Mouse (Mus musculus): Measurements from ENCODE around the gene D17H6S53E.
"Not testable (repeated sequence)": the region's sequence is repeated elsewhere in the genome, so short reads cannot be mapped to it uniquely, and the experiment has no call there.

Gene D17H6S53E

GRCm38 (mm10) chr17:35101161-35101560 lies 25.0 kb upstream of the D17H6S53E start:
- DNase-seq (ENCODE audit: low spot score): no peak

- no peak for DNase-seq (ENCODE audit: low spot score)
These were observed 23.9 kb upstream of the D17H6S53E start for GRCm38 (mm10) chr17:35102299-35102698.

GRCm38 (mm10) chr17:35103221-35103690 lies 22.9 kb upstream of the D17H6S53E start:
- DNase-seq (ENCODE audit: low spot score): no peak

DNA sequence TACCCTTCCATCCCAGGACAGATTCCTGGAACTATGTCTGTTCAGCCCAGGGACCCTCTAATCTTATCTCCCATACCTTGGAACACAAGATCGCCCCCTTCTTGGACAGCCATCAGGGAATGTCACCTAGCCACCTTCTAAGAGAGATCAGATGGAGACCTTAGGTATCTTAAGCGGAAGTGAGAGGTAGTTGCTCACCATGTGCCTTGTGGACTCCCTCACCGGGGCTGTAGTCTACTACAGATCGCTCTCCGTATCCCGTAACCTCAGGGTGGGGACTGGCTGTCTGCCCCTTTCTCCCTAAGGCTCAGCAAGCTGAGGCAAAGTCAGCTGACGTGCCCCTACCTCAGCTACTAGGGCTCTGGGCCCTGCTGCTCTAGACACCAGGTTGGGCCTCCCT lies 22.1 kb upstream of the D17H6S53E start:
- no peak for DNase-seq (ENCODE audit: low spot score)

DNA sequence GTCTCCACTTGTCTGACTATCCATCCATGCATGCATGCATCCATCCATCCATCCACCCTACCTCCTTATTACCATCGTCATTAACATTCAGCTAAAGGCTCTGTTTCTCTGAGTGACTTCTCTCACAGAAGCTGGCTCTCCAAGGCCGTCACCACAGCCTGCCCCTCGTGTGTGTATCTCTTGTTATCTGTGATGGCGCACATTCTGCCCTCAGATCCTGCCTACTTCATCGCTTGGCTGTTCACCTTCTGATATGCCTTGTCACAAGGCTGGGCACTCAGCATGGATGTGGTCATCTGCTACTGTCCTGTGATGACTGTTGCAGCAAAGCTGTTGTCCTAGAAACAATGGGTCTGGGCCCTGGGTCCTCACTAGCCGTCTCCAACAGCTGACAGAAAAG lies 21.4 kb upstream of the D17H6S53E start:
- DNase-seq (ENCODE audit: low spot score): no peak

DNA sequence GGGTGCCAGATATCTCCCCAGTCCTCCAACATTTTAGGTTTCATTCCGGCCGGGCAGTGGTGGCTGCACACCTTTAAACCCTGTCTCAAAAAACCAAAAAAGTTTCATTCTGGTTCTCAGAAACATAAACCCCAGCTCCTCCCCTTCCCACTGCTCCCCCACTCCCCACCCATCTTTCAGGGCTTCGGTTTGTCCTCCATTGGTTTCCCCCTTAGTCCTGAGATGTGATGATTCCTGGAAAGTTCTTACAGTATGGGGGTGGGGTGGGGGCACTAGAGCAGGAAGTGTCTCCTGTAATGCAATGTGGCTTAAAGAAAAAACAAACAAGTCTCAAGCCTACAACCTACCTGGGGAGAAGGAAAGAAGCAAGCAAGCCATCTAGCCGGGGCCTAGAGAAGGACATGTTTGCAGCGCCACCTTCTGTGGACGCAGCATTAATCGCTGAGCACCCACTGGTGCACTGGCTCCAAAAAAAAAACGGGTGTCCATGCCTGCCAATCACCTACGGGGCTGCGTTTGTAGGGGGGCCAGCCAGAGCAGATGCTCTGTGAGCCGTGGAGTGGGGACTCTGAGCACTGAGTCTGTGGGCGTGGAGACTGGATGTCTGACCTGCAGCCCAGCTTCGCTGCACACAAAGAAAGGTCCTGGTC lies 20.3 kb upstream of the D17H6S53E start:
- peak; percentile 53 for DNase-seq (ENCODE audit: low spot score)

DNA sequence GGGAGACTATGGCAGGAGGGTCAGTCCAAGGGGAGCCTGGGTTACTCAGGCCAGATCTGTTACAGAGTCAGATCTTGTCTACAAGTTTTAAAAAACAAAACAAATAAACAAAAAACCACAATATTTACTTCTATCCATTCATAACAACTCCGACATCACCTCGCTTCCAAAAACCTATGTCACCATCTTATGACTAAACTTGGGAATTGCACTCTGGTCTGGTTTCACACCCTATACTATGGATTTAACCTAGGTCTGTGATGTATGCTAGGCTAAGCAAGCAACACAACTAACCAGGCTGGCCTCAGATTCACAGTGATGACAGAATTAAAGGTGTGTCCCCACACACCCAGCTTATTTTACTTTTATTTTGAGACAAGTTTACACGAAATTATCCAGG lies 19.7 kb upstream of the D17H6S53E start:
- no peak for DNase-seq (ENCODE audit: low spot score)

- no peak for DNase-seq (ENCODE audit: low spot score)
These were observed 18.1 kb upstream of the D17H6S53E start, which contains the start of gene Ly6g5c for GRCm38 (mm10) chr17:35108097-35108496. Ly6g5c (plus strand) TSS chr17:35108279.

- DNase-seq (ENCODE audit: low spot score): no peak
These were observed 14.4 kb upstream of the D17H6S53E start for GRCm38 (mm10) chr17:35111774-35112173.

DNA sequence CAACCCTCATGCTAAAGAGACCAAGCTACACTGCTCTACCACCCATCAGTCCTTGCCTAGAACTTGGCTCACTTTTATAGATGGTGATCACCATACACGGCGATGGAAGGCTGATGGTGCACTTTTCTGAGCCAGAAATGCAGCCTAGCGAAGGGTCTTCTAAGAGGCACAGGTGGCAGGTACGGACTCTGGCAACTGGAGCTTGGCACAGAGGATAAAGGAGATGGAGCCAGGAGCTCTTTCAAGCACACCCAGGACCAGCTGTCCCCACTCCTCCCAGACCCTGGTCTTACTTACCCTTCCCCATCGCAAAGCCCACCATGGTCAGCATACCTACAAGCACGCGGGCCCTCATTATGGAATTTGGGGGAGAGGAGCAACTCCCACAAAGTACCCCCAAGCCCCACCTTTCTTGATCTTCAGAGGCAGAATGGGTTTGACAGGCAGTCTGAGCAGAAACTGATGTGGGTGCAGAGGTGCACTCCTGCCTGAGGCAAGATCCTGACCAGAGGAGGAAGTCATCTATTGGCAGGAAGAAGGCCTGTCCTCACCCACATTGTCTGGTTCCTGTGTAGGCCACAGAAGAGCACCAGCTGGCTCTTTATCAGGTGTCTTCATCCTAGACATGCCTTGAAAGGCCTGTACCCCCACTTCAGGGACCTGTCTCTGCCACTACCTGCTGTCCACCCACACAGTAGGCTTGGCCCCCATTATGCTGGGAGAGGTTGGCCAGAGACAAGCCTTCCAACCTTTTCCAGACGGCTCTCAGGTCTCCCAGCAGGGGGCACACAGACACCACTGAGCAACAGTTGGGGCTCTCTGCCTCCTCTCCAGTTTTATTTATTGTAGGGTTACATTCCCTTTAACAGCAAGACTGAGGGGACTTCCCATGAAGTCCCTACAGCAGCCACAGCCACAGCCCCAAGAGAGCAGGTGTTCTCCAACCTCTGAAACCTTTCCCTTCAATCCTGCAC lies 10.8 kb upstream of the D17H6S53E start, which contains the start of gene Ly6g5b:
Gene Ly6g5b, minus strand, starts transcription at position 383 of the 974 bp plus-strand sequence.
- no peak for DNase-seq (ENCODE audit: low spot score)

- DNase-seq (ENCODE audit: low spot score): peak; percentile 46
These were observed 5.4 kb upstream of the D17H6S53E start for GRCm38 (mm10) chr17:35120745-35121142.

GRCm38 (mm10) chr17:35121143-35121799 lies 4.9 kb upstream of the D17H6S53E start, which contains the start of gene Gpank1:
Gpank1 (plus strand) TSS chr17:35121455.
- DNase-seq (ENCODE audit: low spot score): peak; percentile 99

DNA sequence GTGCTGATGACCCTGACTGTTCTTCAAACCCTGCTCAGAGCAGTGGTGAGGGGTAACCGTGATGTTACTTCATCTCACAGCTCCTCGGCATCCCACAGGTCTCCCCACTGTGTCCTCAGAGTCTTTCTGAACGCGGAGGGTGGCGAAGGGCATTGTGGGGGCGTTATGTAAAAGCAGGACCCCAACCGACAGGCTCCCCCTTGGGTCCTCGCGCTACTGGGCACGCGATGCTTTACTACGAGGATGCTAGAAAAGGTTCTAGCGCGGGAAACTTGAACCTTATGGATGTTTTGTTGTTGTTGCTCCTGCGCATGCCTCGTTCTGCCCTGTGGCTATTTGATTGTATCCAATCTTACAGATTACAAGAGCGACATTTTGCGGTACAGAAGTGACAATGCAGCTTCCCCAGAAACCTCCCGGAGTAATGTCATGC lies 4.3 kb upstream of the D17H6S53E start, which contains the start of gene Csnk2b:
Gene Csnk2b, minus strand, starts transcription at position 183 of the 433 bp plus-strand sequence.
- DNase-seq (ENCODE audit: low spot score): peak; percentile 42

- DNase-seq (ENCODE audit: low spot score): not testable (repeated sequence)
These were observed 2.9 kb upstream of the D17H6S53E start for GRCm38 (mm10) chr17:35123287-35123686.

DNA sequence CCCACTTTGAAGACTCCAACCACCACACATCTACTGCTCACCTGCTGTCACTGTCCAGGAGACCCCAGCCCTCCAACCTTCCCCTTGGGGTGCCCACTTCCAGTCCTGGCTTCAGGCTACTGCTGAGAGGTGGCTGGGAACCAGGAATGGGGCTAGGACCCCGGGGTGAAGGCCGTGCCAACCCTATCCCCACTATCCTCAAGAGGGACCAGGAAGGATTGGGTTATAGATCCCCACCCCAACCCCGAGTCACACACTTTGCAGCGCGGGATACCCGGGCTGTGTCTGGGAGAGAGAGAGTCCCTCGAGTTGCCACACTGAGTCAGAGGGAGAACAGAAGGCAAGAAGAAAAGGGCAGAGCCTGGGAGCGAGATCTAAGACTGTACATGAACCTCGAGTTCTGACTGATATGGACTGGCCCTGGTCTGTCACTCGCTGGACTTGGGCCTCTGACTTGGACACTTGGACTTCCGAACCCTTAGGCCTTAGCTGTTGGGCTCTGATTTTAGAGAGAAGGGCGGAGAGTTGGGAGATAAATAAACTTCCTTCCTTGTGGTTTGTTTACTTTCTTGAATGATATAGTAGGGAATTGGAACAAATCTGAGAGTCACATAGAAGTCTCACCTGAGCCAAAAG lies 1.8 kb upstream of the D17H6S53E start:
- not testable (repeated sequence) for DNase-seq (ENCODE audit: low spot score)

- no peak for DNase-seq (ENCODE audit: low spot score)
These were observed 1.1 kb upstream of the D17H6S53E start for GRCm38 (mm10) chr17:35125081-35125480.

GRCm38 (mm10) chr17:35125578-35125977 lies 595 bp upstream of the D17H6S53E start:
- no peak for DNase-seq (ENCODE audit: low spot score)

DNA sequence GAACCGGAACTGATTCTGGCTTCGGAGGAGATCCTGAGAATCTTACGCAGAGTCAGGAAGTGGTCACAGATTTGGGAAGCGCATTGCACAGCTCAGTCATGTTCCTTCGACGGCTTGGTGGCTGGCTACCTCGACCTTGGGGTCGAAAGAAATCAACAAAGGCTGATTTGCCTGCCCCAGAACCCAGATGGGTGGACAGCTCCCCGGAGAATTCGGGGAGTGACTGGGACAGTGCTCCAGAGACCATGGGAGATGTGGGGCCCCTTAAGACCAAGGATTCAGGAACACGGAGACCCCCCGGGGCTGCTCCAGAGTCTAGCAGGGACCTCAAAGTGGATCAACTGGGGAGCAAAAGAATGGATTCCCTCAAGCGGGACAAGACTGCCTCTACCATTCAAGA lies 844 bp downstream of the D17H6S53E start:
- DNase-seq (ENCODE audit: low spot score): no peak

GRCm38 (mm10) chr17:35128996-35129395 lies 2.8 kb downstream of the D17H6S53E start:
- DNase-seq (ENCODE audit: low spot score): no peak

GRCm38 (mm10) chr17:35131038-35131437 lies 4.9 kb downstream of the D17H6S53E start:
- DNase-seq (ENCODE audit: low spot score): no peak

GRCm38 (mm10) chr17:35131500-35132173 lies 5.5 kb downstream of the D17H6S53E start, which contains the start of gene Apom:
Apom (minus strand) TSS chr17:35132050.
- DNase-seq (ENCODE audit: low spot score): no peak

Measured in urinary bladder, postnatal 14 days (tissue).